Mouse (Mus musculus) thymus, postnatal 25 days (tissue): Measurements from ENCODE around the gene Ogfrl1.
"Not testable (repeated sequence)": the region's sequence is repeated elsewhere in the genome, so short reads cannot be mapped to it uniquely, and the experiment has no call there.

Experiments
- DNase-seq: peaks from one replicate; pipeline ENCODE4 v3.0.0; 2022

Ogfrl1 gene

DNA sequence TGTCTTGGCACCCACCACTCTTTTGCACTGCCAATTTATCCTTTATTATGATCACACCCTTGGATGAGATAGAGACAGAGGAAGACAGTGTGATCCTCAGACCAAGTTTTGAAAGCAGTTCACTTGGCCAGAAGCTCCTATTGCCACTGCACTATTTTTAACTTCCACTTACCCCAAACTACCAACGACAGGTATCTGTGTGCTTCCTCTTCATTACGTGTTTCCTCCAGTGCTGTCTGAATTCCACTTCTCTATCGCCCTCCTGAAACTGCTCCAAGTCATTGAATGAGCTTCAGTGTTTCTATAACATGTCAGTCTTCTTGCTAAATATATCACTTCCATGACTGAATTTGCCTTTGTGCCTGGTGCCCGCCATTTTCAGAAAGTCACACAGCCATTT, at the start of gene Ogfrl1:
Gene Ogfrl1 (minus strand): TSS at position 150 of the 400 bp plus-strand sequence.
- no peak for DNase-seq

- DNase-seq, result no peak
These were observed 48.3 kb upstream of the Ogfrl1 start for GRCm38 (mm10) chr1:23445736-23446424.

GRCm38 (mm10) chr1:23433612-23434011, 36.0 kb upstream of the Ogfrl1 start:
- no peak for DNase-seq

- no peak for DNase-seq
These were observed 28.9 kb upstream of the Ogfrl1 start for GRCm38 (mm10) chr1:23426447-23426846.

GRCm38 (mm10) chr1:23418941-23419340, 21.4 kb upstream of the Ogfrl1 start:
- no peak for DNase-seq

- DNase-seq, result no peak
These were observed 20.5 kb upstream of the Ogfrl1 start for GRCm38 (mm10) chr1:23418059-23418458.

- DNase-seq, result no peak
These were observed 20.0 kb upstream of the Ogfrl1 start for GRCm38 (mm10) chr1:23417562-23417961.

GRCm38 (mm10) chr1:23411533-23411932, 14.0 kb upstream of the Ogfrl1 start:
- DNase-seq, result no peak

- no peak for DNase-seq
These were observed 12.4 kb upstream of the Ogfrl1 start for GRCm38 (mm10) chr1:23409960-23410359.

DNA sequence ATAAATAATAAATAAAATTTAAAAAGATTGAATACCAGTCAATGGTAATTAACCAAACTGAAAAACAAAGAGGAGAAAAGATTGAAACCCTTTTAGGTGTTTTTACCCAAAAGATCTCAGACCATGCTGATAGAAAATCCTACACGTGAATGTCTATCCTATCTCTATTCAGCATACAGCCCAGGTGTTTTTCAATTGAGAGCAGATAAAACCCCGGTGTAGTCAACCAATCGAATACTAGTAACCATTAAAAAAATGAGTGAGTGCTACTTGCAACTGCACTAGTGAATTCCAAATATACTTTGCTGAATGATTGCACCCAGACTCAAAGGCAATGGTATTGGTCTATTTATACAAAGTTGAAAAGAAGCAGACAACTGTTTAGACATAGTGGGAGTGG, 4.8 kb upstream of the Ogfrl1 start:
- DNase-seq, result no peak

GRCm38 (mm10) chr1:23399552-23399951, 2.0 kb upstream of the Ogfrl1 start:
- peak; percentile 13 for DNase-seq

- not testable (repeated sequence) for DNase-seq
These were observed 3.2 kb downstream of the Ogfrl1 start for GRCm38 (mm10) chr1:23394356-23394755.

GRCm38 (mm10) chr1:23391744-23392143, 5.8 kb downstream of the Ogfrl1 start:
- no peak for DNase-seq

- no peak for DNase-seq
These were observed 13.2 kb downstream of the Ogfrl1 start for GRCm38 (mm10) chr1:23384326-23384725.

DNA sequence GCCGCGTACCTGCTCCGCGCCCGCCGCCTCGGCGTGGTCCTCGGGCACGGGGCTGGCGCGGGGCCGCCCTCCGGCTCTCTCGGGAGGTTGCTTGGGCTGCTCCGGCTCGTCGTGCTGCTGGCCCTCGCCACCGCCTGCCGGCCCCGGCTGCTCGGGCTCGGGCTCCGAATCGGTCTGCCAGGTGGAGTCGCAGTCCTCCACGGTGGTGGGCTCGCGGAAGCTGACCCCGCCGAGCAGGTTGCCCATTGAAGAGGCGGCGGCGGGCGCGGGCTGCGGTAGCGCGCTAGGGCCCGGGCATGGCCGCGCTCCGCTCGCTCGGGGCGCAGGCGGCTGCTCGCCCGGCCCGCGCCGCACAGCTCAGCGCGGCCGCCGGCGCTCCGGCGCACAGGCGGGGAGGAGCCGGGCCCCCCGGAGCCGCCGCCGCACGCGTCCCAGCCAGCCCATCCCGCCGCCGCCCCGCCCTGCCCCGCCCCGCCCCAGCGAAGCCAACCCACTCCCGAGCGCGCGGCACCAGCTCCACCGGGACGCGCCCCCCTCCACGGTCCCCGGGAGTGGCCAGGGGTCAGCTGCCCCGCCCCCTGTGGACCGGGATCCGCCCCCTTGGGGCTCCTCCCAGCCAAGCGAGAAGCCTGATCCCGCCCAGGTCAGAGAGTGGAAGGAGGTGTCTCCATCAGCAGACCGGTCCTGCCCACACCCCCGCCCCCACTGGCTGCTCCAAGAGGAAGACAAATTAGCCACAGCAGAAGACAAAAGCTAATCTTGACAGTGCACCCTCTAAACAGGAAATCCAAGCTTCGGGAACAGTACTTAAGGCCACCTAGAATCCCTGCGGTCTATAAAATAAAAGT, 14.5 kb downstream of the Ogfrl1 start:
- peak; percentile 82 for DNase-seq

GRCm38 (mm10) chr1:23382461-23382805, 15.1 kb downstream of the Ogfrl1 start:
- DNase-seq, result no peak

DNA sequence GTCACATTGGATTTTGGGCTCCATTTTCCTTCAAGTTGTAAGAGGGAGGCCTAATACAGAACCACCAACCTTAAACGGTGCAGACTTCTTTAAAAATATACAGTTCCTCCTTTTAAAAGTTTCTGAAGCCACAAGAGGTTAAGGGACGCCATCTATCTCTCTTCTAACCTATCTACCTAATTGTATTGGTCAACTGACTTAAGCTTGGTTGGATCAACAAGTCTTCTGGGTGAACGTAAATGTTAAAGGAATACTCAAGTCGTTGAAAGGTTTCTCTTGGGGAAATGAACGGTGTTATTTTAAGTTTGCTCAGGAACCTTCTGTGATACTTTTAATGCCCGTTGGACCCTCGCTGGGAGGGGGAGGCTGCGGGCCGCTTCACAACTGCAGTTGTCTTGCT, 15.5 kb downstream of the Ogfrl1 start:
- DNase-seq, result no peak

GRCm38 (mm10) chr1:23379911-23380740, 17.4 kb downstream of the Ogfrl1 start:
- DNase-seq, result no peak

DNA sequence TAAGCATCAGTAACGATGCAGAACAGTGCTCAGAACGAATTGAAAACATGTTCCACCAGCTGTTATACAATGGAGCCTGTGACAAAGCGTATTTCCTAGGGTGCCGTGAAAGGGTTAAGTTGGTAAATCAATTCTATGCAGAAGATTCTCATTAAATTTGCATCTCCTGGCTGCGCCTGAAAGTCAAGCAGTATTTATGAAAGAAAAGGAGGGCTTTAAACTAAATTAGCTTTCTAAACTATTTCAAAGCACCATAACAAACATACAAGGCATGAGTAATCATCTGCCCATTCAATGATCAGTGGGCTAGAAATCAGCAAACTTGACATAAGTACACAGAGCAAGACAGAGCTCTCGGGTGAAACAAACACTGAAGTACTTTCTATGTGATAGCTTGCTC, 18.3 kb downstream of the Ogfrl1 start:
- no peak for DNase-seq

GRCm38 (mm10) chr1:23377572-23377971, 20.0 kb downstream of the Ogfrl1 start:
- DNase-seq, result no peak

- no peak for DNase-seq
These were observed 23.4 kb downstream of the Ogfrl1 start for GRCm38 (mm10) chr1:23374156-23374555.

- no peak for DNase-seq
These were observed 32.0 kb downstream of the Ogfrl1 start for GRCm38 (mm10) chr1:23365614-23366013.

DNA sequence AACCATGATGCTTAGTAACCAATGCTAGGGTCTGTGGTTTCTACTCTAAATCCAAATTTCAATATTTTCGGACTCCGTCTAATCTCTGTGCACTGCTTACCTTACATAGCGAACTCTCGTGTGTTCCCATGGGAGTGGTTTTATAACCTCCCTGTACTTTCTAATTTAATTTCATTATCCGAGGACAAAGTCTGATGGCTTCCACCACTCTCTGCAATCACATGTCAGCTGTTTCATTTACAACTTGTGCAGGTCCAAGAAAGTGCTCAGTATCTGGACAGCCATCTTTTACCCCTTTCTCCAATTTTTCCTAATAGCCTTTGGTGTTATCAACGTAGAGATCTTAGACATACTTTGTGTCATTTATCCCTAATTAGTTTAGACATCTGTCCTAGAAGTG, 44.7 kb downstream of the Ogfrl1 start:
- no peak for DNase-seq
